Mouse (Mus musculus) central nervous system, embryonic 11.5 days (tissue): ENCODE data around the gene Fam129b. TPM values are rescaled to one million over a fixed set of nuclear protein-coding genes. Genes with fewer than 3 reads are reported as not detected.

Experiments
- polyA plus RNA-seq: library from polyadenylated mRNA; depleted of rRNA; stranded (reverse); fragments of >200 nt; gene quantifications from 2 replicates; pipeline ENCODE4 v1.2.3, GENCODE M21; 2012; rRNA removed

Gene Fam129b
- polyA plus RNA-seq, result 22.8 and 32.0 TPM in 2 replicates

DNA sequence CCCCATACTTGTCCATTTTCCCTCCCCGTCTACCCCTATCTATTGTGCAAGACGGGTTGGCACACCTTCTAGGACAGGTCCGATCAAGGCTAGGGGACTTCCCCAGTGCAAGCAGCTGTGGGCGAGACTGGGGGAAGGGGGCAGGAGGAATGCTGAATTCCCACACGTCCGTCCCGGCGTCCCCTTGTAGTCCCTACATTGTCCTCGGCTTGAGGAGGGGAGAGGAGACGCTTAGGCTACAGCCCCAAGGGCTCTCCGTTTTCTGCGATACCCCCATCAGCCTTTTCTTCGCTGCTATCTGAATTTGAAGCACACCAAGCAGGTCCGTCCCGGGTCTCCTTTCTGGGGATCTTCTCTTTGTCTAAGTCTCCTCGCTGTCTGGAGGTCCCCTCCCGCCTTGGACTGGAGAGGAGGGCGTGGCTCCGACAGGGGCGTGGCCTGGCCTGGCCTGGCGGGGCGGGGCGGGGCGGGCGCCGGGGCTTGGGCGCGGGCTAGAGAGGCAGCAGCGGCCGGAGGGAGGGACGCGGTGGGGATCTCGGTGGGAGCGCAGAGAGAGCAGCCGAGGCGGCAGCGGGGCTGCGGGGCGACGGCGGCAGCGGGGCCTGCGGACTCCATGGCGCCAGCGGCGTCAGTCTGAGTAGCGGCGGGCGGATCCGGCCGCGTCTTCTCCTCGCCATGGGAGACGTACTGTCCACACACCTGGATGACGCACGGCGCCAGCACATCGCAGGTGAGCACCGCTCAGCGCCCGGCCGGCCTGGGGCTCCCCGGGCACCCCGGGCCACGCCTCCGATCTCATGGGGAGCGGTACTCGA lies at the start of gene Fam129b:
Fam129b (plus strand) TSS at position 440 of the 815 bp plus-strand sequence.

DNA sequence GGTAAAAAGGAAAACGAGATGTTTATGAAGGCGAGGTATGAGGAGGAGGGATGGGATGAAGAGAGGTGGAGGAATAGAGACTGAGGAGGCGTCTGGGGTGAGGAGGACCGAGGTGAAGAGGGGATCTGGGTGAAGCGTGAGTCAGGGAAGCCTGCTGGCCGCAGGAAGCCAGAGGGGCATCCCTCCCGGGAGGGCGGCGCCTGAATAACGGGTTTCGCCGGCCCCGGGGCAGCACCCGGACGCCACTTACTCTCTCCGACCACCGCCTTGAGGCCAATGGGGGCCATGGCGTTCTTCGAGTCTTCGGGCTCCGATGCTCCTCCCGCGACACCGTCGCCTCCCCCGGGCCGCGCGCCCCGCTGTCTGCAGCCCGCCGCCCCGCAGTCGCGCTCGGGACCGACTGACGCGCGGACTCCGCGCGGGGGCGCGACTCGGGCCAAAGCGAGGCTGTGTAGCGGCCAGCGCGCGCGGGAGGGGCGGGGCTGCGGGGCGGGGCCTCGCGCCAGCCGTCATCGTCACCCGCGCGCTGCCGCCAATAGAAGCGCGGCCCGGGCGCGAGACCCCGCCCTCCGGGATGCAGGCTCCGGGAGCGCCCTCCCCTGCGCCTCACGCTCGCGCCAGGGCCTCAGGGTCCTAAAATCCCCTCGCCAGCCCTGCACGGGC lies 29.0 kb upstream of the Fam129b start, which contains the start of gene Stxbp1:
Stxbp1 (minus strand) TSS at position 441 of the 663 bp plus-strand sequence.

DNA sequence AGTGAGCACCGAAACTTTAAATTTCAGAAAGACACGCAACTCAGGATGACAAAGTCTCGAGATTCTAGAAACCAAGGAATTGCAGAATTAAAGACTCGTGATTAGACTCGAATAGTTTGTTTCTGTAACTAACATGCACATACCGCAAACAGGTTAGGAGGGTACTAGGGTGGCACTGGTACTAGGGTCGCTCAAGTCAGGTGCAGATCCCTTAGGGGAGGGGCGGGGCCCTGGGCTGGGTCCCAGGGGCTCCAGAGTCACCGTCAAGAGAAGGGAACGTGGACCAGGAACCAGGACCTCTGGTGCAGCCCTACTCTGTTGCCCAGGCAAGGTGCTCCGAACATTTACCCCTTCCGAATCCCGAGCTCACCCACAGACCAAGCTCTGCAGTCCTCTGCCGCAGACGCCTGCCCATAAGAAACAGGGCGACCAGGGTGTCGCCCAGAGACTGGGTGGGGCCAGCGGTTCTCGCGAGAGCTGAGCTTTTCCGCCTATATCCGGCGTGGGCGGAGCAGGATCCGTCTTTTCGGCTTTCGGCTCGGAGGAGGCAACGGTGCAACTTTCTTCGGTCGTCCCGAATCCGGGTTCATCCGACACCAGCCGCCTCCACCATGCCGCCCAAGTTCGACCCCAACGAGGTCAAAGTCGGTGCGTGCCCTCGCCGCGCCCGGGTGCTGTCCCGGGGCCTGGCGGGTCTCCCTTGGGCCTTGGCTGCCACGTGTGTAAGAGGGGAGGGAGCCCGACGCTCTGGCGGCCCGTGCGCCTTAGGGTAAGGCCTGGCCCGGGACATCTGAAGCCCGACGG lies 85.5 kb downstream of the Fam129b start, which contains the start of the genes Rpl12 and Lrsam1:
Rpl12 (plus strand) TSS at position 368 of the 804 bp plus-strand sequence.
Lrsam1 (minus strand) TSS at position 423 of the 804 bp plus-strand sequence.

Other genes starting within 250 kb of the Fam129b start
- gene Eng, start 229.5 kb upstream of the Fam129b start, polyA plus RNA-seq, result 12.2 and 24.3 TPM in 2 replicates
- gene Fpgs, start 172.0 kb upstream of the Fam129b start, polyA plus RNA-seq, result 33.0 and 37.9 TPM in 2 replicates
- gene Cdk9, start 163.0 kb upstream of the Fam129b start, polyA plus RNA-seq, result 172 and 189 TPM in 2 replicates
- 17.9 and 30.9 TPM in 2 replicates for gene Sh2d3c, start 155.1 kb upstream of the Fam129b start, polyA plus RNA-seq
- gene 6330409D20Rik, start 135.1 kb upstream of the Fam129b start, polyA plus RNA-seq, result 1.4 and 1.5 TPM in 2 replicates
- 53.3 and 64.5 TPM in 2 replicates for gene Tor2a, start 118.9 kb upstream of the Fam129b start, polyA plus RNA-seq
- 0.54 and 0.72 TPM in 2 replicates for gene Ttc16, start 100.5 kb upstream of the Fam129b start, polyA plus RNA-seq
- gene Ptrh1, start 100.3 kb upstream of the Fam129b start, polyA plus RNA-seq, result 8.9 and 13.2 TPM in 2 replicates
- gene Cfap157, start 91.7 kb upstream of the Fam129b start, polyA plus RNA-seq, result 0.20 and 0.28 TPM in 2 replicates
- 39.4 and 42.9 TPM in 2 replicates for gene Stxbp1, start 28.9 kb upstream of the Fam129b start, polyA plus RNA-seq
- 1,268 and 1,847 TPM in 2 replicates for gene Rpl12, start 85.4 kb downstream of the Fam129b start, polyA plus RNA-seq
- 15.1 TPM in 2 replicates for gene Lrsam1, start 85.5 kb downstream of the Fam129b start, polyA plus RNA-seq
- 12.7 and 18.4 TPM in 2 replicates for gene Slc2a8, start 106.0 kb downstream of the Fam129b start, polyA plus RNA-seq